Mouse (Mus musculus) ES-E14 (cell line): ENCODE results near the gene Fn1. TPM values are rescaled to one million over a fixed set of nuclear protein-coding genes. Genes with fewer than 3 reads are reported as not detected.

Experiments
- DNase-seq: peaks from one replicate; pipeline ENCODE4 v3.0.0-alpha.2; 2013; ENCODE audit warnings: low read depth, low spot score
- H3K27ac ChIP-seq: 2 replicates; pipeline ENCODE4 v1.5.1; 2012; ENCODE audit warnings: low read depth, mild to moderate bottlenecking, low read length, moderate library complexity, mixed read lengths; ENCODE audit not compliant: poor library complexity, insufficient read depth, severe bottlenecking
- H3K36me3 ChIP-seq: 2 replicates; pipeline ENCODE4 v1.6.1; 2012; ENCODE audit warnings: mild to moderate bottlenecking, low read length, moderate library complexity, mixed read lengths; ENCODE audit not compliant: control insufficient read depth, poor library complexity, insufficient read depth, severe bottlenecking
- H3K4me1 ChIP-seq, 2 experiments: fragments of 150-350 bp in 1 of 2; sonication (generic) in 1 of 2; 2 replicates each; pipeline ENCODE4 v1.6.1; 2012; ENCODE audit warnings: low read length in 2 of 2, mild to moderate bottlenecking in 1 of 2, mixed read lengths in 1 of 2; ENCODE audit not compliant: control insufficient read depth in 2 of 2, insufficient read depth in 2 of 2, poor library complexity in 1 of 2
- H3K4me3 ChIP-seq, 2 experiments: fragments of 150-350 bp in 1 of 2; sonication (generic) in 1 of 2; 2 replicates each; pipeline ENCODE4 v1.5.1; 2012; ENCODE audit warnings: low read length in 2 of 2, low read depth in 1 of 2, mild to moderate bottlenecking in 1 of 2, mixed read lengths in 1 of 2; ENCODE audit not compliant: insufficient read depth in 1 of 2, poor library complexity in 1 of 2, severe bottlenecking in 1 of 2
- H3K9ac ChIP-seq: 2 replicates; pipeline ENCODE4 v1.6.1; 2012; ENCODE audit warnings: low read depth, mild to moderate bottlenecking, low read length, mixed read lengths; ENCODE audit not compliant: poor library complexity, insufficient read depth, severe bottlenecking
- H3K9me3 ChIP-seq: fragments of 150-350 bp; sonication (generic); 2 replicates; pipeline ENCODE4 v1.6.1; 2012; ENCODE audit warnings: low read depth, mild to moderate bottlenecking, low read length; ENCODE audit not compliant: control insufficient read depth, insufficient read depth
- CHD2 ChIP-seq: IDR thresholded peaks from 2 replicates; pipeline ENCODE4 v1.6.1; 2014; ENCODE audit warnings: mild to moderate bottlenecking, low read depth, low read length, inconsistent platforms
- HCFC1 ChIP-seq: IDR thresholded peaks from 2 replicates; pipeline ENCODE4 v1.6.1; 2012; ENCODE audit warnings: low read length, inconsistent platforms, borderline replicate concordance; ENCODE audit not compliant: insufficient read depth
- MAFK ChIP-seq: IDR thresholded peaks from 2 replicates; pipeline ENCODE4 v1.6.1; 2014; ENCODE audit warnings: mild to moderate bottlenecking, low read depth, low read length, inconsistent platforms; ENCODE audit not compliant: insufficient read depth
- ZC3H11A ChIP-seq: IDR thresholded peaks from 2 replicates; pipeline ENCODE4 v1.6.1; 2012; ENCODE audit warnings: low read depth, mild to moderate bottlenecking, inconsistent platforms, low read length, borderline replicate concordance
- ZNF384 ChIP-seq: IDR thresholded peaks from 2 replicates; pipeline ENCODE4 v1.6.1; 2012; ENCODE audit warnings: low read depth, low read length, inconsistent platforms
- in situ Hi-C, 2 experiments: fragments of 600-800 bp; cut with MboI; formaldehyde crosslinking; loops; one replicate each; pipeline ENCODE4 v1.15.1; 2025; ENCODE audit warnings: low sequenced_read_pairs in 2 of 2, inconsistent platforms in 1 of 2; ENCODE audit not compliant: unreplicated experiment in 2 of 2
- total RNA-seq: library from RNA; depleted of rRNA; stranded (reverse); fragments of 300-350 nt; gene quantifications from 2 replicates; pipeline ENCODE4 v1.2.3, GENCODE M21; 2012

The Fn1 gene
- total RNA-seq, 1 experiment = 491 TPM

DNA sequence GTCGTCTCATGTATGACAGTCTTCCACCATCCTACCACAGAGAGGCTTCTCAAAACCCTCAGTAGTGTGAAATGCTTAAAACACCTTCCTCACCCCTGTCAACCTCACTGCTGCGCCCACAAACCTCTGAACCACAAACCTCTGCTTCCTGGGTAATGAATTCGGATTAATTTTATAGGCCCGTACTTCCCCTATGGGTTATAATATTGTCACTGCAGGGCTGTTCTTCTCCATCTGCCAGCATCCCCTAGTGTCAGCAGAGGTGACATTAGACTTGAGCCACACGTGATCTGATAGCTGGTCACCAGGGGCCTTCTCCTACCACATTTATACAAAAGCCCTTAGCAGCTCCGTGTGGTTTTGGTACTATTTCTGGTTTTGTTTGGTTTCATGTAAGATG lies 76.2 kb downstream of the Fn1 start:
- Histone ChIP-seq H3K9ac (no peak overlapping the region), H3K36me3 (peaks cover 52% of the 10 kb centered on the region), H3K27ac (no peak overlapping the region), H3K4me3 (no peak overlapping the region), H3K9me3 (no peaks in the 10 kb centered on the region), H3K4me1 (no peaks in the 10 kb centered on the region)
- TF ChIP-seq ZNF384 (no peak), ZC3H11A (no peak), CHD2 (no peak), HCFC1 (no peak), MAFK (no peak)
- in situ Hi-C loops = loop anchor here in 1 of 2 experiments (10.0 kb wide), 1 partner anchor 48 kb away; no protein-coding TSS in a partner anchor
- no peak for DNase-seq

DNA sequence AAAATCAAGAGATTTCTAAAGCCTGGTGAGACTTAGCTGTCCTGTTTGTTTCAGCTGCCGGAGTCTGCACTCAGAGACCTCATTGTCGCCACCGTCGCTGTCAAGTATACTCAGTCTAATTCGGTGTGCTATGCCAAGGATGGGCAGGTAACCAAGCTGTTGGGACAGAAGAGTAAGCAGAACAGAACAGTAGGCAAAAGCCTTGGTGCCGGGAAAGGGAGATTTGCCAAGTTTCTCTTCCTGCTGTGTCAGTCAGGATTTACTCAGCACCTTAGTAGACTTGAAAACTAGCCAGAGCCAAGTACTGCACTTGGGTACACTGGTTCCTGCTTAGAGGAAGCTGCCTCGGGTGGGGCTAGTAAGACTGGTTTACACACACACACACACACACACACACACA lies 77.0 kb downstream of the Fn1 start:
- Histone ChIP-seq H3K27ac (no peak overlapping the region), H3K4me1 (peaks cover 0 to 2% of the 10 kb centered on the region in 2 experiments; a peak in 1 of 4 replicates), H3K36me3 (peaks cover 58% of the 10 kb centered on the region), H3K9ac (no peak overlapping the region), H3K4me3 (no peak overlapping the region), H3K9me3 (no peaks in the 10 kb centered on the region)
- TF ChIP-seq ZC3H11A (no peak), CHD2 (no peak), HCFC1 (no peak), ZNF384 (no peak), MAFK (no peak)
- in situ Hi-C loops = loop anchor here in 1 of 2 experiments (10.0 kb wide), 1 partner anchor 49 kb away; no protein-coding TSS in a partner anchor
- no peak for DNase-seq

DNA sequence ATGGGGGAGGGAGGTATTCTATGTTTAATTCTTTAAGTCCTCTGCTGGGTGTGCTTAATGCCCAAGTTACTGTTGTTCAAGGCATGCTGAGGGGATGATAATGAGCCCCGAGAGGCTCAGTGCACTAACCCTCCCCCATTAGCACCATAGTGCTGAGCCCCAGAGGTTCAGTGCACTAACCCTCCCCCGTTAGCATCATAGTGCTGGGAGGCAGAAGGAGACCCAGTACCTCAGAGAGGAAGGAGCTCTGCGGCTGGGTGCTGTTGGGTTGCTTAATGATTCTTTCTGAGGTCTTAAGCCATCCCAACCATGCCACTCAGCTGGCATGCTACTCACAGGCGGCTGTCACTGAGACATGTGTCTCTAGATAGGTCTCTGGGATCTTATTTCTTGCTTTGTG lies 82.9 kb downstream of the Fn1 start:
- DNase-seq = no peak
- Histone ChIP-seq H3K9ac (no peak overlapping the region), H3K4me1 (peaks cover 0 to 7% of the 10 kb centered on the region in 2 experiments; a peak in 1 of 4 replicates), H3K9me3 (no peaks in the 10 kb centered on the region), H3K36me3 (peaks cover 70% of the 10 kb centered on the region), H3K4me3 (no peak overlapping the region), H3K27ac (no peak overlapping the region)
- no peak for TF ChIP-seq ZNF384
- no peak for TF ChIP-seq CHD2
- no peak for TF ChIP-seq MAFK
- in situ Hi-C loops = loop anchor here in 1 of 2 experiments (10.0 kb wide), 1 partner anchor 55 kb away; no protein-coding TSS in a partner anchor

DNA sequence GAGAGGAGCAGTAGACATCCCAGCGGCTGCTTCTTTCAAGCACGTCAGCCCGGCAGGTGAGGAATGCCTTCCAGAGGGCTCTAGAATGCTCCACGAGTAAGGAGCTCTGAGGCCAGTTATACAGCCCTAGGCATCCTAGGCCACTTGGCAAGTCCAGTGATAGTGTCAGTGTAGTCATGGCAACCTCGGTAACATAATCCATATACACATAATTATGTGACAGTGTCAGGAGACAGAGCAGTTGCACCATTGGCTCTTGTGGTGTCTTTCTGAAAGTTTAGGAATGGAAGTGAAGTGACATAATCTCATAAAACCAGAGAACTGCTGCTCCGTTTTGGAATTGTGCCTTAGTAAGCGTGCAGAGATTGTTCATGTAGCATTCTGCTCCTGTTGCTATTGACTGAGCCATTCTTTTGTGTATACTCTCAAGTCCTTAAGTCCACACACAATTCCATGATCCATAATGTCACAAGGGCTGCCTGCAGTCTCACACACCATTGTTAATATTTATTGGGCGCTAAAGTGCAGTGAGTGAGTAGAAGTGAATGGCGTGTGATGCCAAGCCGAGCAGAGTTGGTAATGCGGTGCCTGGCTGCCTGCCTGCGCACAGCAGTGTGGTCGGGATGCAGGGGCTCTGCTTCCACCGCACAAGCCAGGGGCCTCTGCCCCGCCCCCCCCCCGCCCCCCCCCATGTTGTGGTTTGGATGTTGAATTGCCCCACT lies 85.0 kb downstream of the Fn1 start:
- no peaks in the 10 kb centered on the region for H3K9me3 ChIP-seq
- TF ChIP-seq ZC3H11A = no peak
- no peak for TF ChIP-seq MAFK
- TF ChIP-seq HCFC1 = no peak
- TF ChIP-seq CHD2 = no peak
- TF ChIP-seq ZNF384 = no peak
- peaks cover 0 to 7% of the 10 kb centered on the region in 2 experiments; a peak in 1 of 4 replicates for H3K4me1 ChIP-seq
- H3K9ac ChIP-seq = no peak overlapping the region
- no peak for DNase-seq
- no peak overlapping the region for H3K4me3 ChIP-seq
- no peak overlapping the region for H3K27ac ChIP-seq
- H3K36me3 ChIP-seq = peaks cover 74% of the 10 kb centered on the region
- in situ Hi-C loops = no loop called here
